Mouse (Mus musculus) C2C12 (cell line): ENCODE data around the gene Cacnb4.

Experiments used
- CEBPB ChIP-seq: IDR thresholded peaks from one replicate; pipeline ENCODE4 v1.6.1; 2011; ENCODE audit warnings: low read depth, mild to moderate bottlenecking, control low read depth, moderate library complexity
- CTCF ChIP-seq: IDR thresholded peaks from one replicate; pipeline ENCODE4 v1.5.1; 2011; ENCODE audit not compliant: control insufficient read depth, insufficient read depth, insufficient read length
- MAX ChIP-seq: IDR thresholded peaks from one replicate; pipeline ENCODE4 v1.6.1; 2011; ENCODE audit warnings: mild to moderate bottlenecking, control low read depth
- MYOG ChIP-seq: IDR thresholded peaks from one replicate; pipeline ENCODE4 v1.6.1; 2011; ENCODE audit not compliant: control insufficient read depth, insufficient read length; ENCODE audit errors: extremely low read depth
- USF1 ChIP-seq: IDR thresholded peaks from one replicate; pipeline ENCODE4 v1.6.1; 2011; ENCODE audit warnings: low read depth, mild to moderate bottlenecking, control low read depth, moderate library complexity

- TF ChIP-seq CTCF (no peak), USF1 (peak; percentile 66), MAX (no peak), CEBPB (no peak), MYOG (no peak)
These were observed 220.8 kb downstream of the Cacnb4 start for GRCm38 (mm10) chr2:52455606-52456479.
